Mouse (Mus musculus) small intestine, adult 2 months (tissue): Measurements from ENCODE around the gene Rngtt.

ENCODE experiments used
- CTCF ChIP-seq: fragments of 200-500 bp; IDR thresholded peaks from 2 replicates; pipeline ENCODE4 v1.5.1; 2012; ENCODE audit warnings: low read depth, mild to moderate bottlenecking, control low read depth, inconsistent platforms, low read length, moderate library complexity, mixed read lengths; ENCODE audit not compliant: insufficient replicate concordance, insufficient read length; ENCODE audit errors: extremely low read depth
- POLR2A ChIP-seq: fragments of 200-500 bp; IDR thresholded peaks from 2 replicates; pipeline ENCODE4 v1.6.1; 2012; ENCODE audit warnings: low read depth, mild to moderate bottlenecking, control low read depth, inconsistent platforms, low read length, moderate library complexity

- no peak for TF ChIP-seq POLR2A
- TF ChIP-seq CTCF = no peak
Observed at GRCm38 (mm10) chr4:33285448-33285847, 24.7 kb upstream of the Rngtt start.
